Mouse (Mus musculus) layer of hippocampus, postnatal 25 days (tissue): Measurements from ENCODE around the gene Gm17349. TPM values are rescaled to one million over a fixed set of nuclear protein-coding genes. Genes with fewer than 3 reads are reported as not detected.

Source experiments
- DNase-seq, 2 experiments: peaks; one replicate each; pipeline ENCODE4 v3.0.0; 2022; ENCODE audit warnings: mixed read lengths in 2 of 2, low spot score in 1 of 2; ENCODE audit errors: extremely low spot score in 1 of 2
- total RNA-seq, 2 experiments: library from RNA; stranded (reverse); gene quantifications; 2 replicates each; pipeline ENCODE4 v1.2.3; 2021

Gm17349 gene
- total RNA-seq, 2 experiments from 2014 or later, result 5.3 to 9.0 TPM

GRCm38 (mm10) chr15:99718461-99719021 lies 13.3 kb upstream of the Gm17349 start:
- no peak for DNase-seq

- peak; percentile 63 to 66 for DNase-seq
Measured at GRCm38 (mm10) chr15:99717386-99718334, 12.4 kb upstream of the Gm17349 start, which contains the start of gene Gpd1. TSS of gene Gpd1 (plus strand) at chr15:99717515.

- DNase-seq, result no peak
Measured at GRCm38 (mm10) chr15:99716814-99717213, 11.5 kb upstream of the Gm17349 start.

GRCm38 (mm10) chr15:99715982-99716746 lies 10.9 kb upstream of the Gm17349 start:
- no peak for DNase-seq

GRCm38 (mm10) chr15:99715361-99715865 lies 10.1 kb upstream of the Gm17349 start:
- peak in 1 of 2 experiments; percentile 64 for DNase-seq

GRCm38 (mm10) chr15:99714858-99715257 lies 9.6 kb upstream of the Gm17349 start:
- DNase-seq, result peak in 1 of 2 experiments; percentile 78

- DNase-seq, result no peak
Measured at GRCm38 (mm10) chr15:99714206-99714605, 8.9 kb upstream of the Gm17349 start.

- DNase-seq, result no peak
Measured at GRCm38 (mm10) chr15:99713569-99713968, 8.3 kb upstream of the Gm17349 start.

GRCm38 (mm10) chr15:99712666-99713559 lies 7.6 kb upstream of the Gm17349 start:
- no peak for DNase-seq

GRCm38 (mm10) chr15:99711491-99711890 lies 6.2 kb upstream of the Gm17349 start:
- no peak for DNase-seq

GRCm38 (mm10) chr15:99710221-99711190 lies 5.2 kb upstream of the Gm17349 start:
- no peak for DNase-seq

GRCm38 (mm10) chr15:99708176-99708575 lies 2.9 kb upstream of the Gm17349 start:
- no peak for DNase-seq

- no peak for DNase-seq
Measured at GRCm38 (mm10) chr15:99704881-99705280, 409 bp downstream of the Gm17349 start.

GRCm38 (mm10) chr15:99704041-99704681 lies 1.1 kb downstream of the Gm17349 start:
- DNase-seq, result no peak

GRCm38 (mm10) chr15:99703676-99704040 lies 1.6 kb downstream of the Gm17349 start:
- no peak for DNase-seq

GRCm38 (mm10) chr15:99703104-99703503 lies 2.2 kb downstream of the Gm17349 start:
- no peak for DNase-seq

GRCm38 (mm10) chr15:99701999-99702900 lies 3.0 kb downstream of the Gm17349 start, which contains the start of gene Smarcd1:
TSS of gene Smarcd1 (plus strand) at chr15:99702129.
- peak; percentile 97 to 98 for DNase-seq
